Mouse (Mus musculus) cerebellum, adult (tissue): ENCODE measurements around the gene Trim80.
"Not testable (repeated sequence)": the region's sequence is repeated elsewhere in the genome, so short reads cannot be mapped to it uniquely, and the experiment has no call there.

Experiments used
- ATAC-seq: cut with Nextera tagmentation; 2 replicates; pipeline ENCODE4 v1.9.2; 2017; ENCODE audit warnings: mild to moderate bottlenecking, moderate library complexity, mixed read lengths; ENCODE audit not compliant: insufficient number of reproducible peaks, low FRiP score, low TSS enrichment

Gene Trim80

DNA sequence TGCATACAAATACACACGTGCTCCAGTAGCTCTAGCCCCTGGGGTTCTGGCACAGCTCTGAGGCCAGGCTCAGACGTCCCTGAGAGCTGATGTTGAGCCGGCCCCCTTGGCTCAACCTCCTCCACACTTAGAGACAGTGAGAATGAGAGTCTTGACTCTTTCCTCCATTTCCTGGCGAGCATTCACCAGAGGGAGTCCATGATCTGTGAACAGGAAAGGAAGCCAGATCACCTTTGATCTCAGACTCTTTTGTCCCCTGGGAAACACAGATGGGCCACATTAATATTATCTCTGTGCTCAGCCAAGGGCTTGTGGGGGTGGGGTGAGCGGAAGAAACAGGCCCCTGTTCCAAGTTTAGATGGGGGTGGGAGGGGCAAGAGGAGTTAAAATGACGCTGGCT, 17.1 kb downstream of the Trim80 start:
- ATAC-seq = no peak

DNA sequence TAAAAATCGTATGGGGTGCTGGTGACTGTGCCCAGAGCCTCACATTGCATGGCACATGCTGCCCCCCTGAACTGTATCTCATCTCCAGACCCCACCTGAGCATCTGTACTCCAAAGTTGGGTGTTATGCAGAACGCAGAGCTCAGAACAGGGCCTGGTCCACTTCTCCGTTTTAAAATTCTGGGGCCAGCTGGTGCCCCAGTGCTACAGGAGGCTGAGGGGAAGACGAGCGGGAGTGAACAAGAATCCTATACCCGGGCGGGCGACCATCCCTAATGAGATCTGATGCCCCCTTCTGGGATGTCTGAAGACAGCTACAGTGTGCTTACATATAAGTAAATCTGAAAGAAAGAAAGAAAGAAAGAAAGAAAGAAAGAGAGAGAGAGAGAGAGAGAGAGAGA, 20.6 kb downstream of the Trim80 start:
- no peak for ATAC-seq

DNA sequence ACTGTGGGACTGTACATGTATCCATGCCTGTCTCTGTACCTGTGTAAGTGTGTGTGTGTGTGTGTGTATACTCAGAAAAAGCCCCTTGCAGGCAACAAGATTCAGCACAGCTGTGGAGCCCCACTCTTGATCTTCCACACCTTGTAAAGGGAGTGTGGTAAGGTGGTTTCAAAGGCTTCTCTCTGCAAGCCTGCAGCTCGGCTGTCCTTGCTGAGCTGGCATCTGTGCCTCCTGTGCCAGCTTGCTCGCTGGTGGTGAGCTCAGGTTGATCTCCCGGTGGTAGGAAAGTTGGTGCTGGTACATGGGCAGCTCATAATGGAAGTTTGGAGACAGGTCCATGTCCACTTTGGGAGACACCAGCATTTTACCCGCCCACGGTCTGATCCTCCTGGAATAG, 21.5 kb downstream of the Trim80 start:
- ATAC-seq = no peak

DNA sequence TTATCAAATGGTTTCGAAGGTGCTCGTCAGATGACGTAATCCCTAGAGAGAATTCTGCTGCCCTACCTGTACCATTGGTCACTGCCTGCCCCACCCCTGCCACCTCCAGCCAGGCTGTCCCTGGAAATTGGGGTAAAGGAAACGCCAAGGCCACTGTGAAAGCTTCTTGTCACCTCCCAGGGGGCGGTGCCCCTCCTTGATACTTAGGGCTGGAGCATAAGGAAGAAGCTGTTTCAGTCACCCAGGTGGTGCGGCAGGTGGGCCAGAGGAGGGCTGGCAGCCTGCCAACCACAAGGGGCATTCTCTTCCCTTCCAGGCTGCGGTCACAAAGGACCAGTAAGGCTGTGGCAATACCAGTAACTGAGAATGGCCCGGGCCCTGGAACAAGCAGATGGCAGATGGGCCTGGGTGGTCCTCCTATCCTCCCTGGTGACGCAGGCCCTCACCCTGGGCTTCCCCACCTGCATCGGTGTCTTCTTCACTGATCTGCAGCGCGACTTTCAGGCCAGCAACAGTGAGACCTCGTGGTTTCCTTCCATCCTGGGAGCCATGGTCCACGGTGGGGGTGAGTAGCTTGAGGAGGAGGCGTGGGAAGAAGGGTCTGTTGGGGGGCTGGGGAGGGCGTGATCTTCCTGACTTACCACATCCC, 22.0 kb downstream of the Trim80 start, which contains the start of gene Slc16a5:
Gene Slc16a5, plus strand, starts transcription at position 232 of the 649 bp plus-strand sequence.
- no peak for ATAC-seq

DNA sequence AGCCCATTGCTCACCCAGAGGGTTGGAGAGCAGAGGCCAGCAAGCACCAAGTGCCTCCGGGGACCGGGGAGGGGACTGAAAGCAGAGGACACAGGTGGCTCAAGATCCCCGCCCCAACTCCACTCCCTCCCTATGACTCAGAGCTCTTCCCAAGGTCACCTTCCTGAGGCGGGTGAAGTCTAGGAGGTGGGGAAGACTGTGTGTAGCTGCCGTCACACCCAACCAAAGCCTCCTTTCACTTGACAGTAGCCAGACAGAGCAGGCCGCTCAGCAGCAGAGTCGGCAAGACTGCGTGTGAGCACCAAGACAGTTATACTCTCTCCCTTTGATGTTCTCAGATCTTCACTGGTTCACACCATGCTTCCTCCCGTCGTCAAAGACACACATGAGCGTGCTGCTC, 23.1 kb downstream of the Trim80 start:
- no peak for ATAC-seq

DNA sequence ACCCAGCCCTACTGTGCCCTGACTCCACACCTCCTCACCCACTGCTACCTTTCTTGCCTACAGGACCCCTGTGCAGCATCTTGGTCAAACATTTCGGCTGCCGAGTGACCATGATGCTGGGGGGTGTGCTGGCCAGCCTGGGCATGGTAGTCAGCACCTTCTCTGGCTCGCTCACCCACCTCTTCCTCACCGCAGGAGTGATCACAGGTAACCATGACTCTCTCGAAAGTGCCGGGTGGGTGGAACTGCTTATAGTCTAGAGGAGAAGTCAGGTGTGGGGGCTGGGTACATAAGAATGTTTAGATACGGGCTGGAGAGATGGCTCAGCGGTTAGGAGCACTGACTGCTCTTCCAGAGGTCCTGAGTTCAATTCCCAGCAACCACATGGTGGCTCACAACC, 24.5 kb downstream of the Trim80 start:
- no peak for ATAC-seq

DNA sequence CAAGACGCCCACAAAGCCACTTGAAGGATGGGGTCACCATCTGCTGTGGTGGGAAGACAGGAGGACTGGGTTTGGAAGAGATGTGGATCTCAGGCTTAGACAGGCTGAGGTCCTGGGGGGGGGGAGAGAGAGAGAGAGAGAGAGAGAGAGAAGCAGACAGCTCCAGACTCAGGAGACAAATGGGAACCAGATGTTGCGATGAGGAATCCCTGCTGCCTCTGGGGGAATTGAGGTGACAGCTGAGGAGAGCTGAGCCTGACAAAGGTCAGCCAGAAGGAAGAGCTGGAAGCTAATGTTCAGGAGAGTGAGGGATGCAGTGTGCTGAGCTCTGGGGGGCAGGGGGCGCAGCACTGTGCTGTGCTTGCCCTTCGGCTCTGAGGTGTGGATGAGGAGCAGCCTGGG, 26.9 kb downstream of the Trim80 start:
- no peak for ATAC-seq

DNA sequence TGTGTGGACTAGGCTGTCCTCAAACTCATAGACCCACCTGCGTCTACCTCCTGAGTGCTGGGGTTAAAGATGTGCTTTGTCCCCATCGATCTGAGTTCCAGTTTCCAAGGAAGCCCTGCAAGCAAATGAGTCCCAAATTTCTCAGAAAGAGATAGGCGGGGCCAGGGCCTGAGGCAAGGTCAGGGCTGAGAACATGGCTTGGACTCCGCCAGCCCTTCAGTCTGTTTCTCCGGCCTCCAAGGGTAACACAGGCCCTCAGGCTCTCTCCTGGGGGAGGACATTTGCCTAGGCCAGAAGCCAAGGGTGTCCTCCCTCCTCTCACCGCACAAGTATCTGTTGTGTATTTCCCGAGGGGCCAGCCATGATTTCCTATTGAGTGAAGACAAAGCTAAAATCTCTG, 31.8 kb downstream of the Trim80 start:
- no peak for ATAC-seq

DNA sequence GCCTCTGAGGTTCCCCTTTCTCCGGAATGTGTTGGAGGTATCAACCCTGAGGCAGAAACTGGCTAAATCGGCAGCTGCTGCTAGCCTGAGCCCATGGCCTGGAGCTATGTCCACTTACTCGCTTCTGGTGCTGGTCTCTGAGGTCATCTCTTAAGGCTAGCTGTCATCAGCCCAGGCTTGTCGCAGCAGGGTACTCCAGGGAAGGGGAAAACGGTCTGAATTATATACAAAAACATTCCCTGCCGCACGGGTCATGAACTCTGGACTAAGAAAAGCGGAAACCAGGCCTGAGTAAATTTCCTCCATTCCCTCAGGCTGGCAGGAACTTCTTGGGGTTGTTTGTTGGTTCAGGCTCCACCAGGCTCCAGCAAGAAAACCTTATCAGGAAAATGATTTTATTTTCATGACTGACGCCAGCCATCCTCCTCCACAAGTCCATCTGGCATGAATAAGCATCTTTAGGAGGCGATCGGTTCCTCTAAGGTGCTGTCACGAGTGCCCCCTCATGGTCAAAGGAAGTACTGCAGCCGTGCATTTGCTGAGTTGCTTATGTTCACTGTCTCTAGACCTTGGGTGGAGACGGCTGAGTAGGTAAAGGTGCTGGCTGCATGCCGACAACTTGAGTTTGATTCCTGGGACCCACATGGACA, 33.4 kb downstream of the Trim80 start:
- ATAC-seq = peak; percentile 50; the same call in 1 of the 2 replicates

DNA sequence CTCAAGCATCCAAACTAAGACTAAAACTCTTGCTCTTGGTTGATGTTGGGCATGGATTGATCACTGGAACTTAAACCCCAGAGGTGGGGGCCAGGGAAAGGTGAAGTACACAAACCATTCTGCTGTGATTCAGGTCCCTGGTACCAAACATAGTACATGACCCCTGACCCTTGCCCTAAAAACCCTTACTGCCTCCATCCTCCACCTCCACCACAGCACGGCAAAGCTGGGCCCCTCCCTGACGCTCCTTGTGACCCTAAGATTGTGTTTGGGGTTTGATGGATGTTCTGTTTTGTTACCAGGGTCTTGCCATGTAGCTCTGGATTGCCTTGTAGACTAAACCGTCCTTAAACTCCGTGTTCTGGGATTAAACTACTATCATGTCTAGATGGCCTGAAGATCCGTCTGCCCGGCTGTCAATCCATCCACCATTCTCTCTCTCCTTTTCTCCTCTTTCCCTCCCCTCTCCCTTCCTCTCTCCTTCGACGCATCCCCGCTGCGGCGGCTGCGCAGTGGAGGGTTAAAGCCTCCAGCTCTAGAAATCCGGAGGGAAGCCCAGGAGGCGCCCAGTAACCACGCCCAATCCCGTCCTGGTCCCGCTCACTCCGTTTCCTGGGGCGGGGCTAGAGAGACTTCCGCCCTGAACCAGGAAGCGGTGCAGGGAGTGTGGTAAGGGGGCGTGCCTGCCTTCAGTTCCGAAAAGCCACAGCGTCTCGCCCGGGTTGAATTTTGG, 34.8 kb downstream of the Trim80 start, which contains the start of gene Armc7:
Gene Armc7, plus strand, starts transcription at position 643 of the 733 bp plus-strand sequence.
- ATAC-seq = peak; percentile 89

DNA sequence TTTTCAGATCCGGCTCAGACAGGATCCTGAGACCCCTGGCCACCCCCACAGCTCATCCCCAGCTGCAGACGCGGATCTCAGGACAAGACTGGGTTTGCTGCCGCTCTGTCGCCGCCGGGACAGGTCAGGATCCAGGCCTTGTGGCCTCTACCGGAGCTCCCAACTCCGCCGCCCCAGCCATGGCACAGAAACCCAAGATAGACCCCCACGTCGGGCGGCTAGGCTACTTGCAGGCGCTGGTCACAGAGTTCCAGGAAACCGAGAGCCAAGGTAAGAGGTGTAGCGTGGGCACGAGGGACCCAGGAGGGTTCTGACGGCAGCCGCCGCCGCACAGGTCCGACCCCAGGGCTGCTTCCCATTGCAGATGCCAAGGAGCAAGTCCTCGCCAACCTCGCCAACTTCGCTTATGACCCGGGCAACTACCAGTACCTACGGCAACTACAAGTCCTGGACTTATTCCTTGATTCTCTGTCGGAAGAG, 35.5 kb downstream of the Trim80 start:
- ATAC-seq = 0 out of 2 replicates have a peak, but pooled peaks have one; percentile 23

DNA sequence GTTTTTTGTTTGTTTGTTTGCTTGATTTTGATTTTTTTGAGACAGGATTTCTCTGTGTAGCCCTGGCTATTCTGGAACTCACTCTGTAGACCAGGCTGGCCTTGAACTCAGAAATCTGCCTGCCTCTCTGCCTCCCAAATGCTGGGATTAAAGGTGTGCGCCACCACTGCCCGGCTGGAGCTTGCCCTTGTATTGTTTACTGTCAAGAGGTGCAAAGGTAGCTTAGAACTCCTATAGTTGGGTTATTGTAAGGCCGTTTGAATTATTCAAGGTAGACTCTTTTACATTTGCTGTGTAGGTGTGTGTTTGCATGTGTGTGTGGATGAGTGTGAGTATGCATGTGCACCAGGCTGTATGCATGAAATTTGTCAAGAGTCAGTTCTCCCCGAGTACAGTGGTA, 36.3 kb downstream of the Trim80 start:
- ATAC-seq = not testable (repeated sequence)

DNA sequence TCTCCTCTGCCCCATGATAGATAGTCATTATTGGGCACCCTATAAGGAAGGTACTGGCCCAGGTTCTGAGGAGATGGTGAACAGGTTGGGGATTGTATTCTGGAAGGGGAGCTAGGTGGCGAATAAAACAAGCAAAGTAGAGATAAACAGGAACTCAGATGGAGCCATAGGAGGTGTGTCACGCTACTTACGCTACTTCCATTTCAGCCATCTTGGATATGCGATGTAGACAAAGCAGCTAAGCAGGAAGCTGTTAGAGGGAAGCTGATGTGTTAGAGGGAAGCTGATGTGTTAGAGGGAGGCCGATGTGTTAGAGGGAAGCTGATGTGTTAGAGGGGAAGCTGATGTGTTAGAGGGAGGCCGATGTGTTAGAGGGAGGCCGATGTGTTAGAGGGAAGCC, 37.0 kb downstream of the Trim80 start:
- ATAC-seq = not testable (repeated sequence)

DNA sequence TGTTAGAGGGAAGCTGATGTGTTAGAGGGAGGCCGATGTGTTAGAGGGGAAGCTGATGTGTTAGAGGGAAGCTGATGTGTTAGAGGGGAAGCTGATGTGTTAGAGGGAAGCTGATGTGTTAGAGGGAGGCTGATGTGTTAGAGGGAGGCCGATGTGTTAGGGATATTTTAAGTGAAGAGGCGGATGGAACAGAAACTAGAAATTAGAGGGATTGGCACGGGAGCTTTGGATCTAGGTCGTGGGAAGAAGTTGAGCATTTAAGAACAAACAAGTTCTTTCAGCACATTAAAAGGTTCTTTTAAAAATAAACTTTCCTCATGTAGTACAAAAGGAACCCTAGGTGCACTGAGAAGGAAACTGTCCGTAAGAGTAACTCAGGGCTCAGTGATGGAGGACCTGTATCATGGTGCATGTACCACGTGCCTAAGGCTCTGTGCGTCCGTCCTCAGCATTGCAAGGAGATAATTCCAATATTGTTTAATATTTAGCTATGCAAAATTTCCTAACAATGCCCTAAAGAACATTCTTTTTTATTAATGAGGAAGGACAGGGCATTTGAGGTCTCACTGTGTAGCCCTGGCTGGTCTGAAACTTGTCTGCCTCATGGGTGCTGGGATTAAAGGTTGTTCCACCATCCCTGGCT, 38.1 kb downstream of the Trim80 start:
- ATAC-seq = no peak

DNA sequence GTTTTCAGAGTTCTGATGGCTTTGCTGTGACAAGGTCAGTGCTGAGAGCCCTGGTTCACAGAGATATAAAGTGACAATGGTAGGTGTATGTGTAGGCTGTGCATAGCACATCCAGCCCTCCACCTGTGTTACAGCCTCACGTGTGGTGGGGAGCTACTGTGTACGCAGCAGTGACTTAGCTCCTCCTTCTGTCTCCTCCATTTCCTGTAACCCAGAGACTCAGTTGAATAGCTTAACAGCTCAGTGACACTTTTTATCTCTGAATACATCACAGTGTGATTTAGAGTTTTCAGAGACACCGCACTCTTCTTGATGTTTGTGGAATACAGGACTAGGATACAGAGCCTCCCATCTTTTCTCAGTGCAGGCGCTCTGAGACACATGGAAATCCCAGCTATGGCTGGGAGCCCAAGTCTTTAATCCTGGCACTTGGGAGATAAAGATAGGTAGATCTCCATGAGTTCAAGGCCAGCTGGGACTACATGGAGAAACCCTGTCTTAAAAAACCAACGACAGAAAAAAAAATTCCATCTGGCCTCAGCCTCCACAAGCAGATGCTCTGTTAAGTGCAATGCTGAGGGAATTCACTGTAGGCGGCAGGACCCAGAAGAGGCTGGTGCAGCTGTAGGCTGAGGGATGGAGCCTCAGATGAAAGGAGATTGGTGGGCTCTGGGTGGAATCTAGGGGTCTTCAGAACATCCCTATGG, 41.4 kb downstream of the Trim80 start:
- no peak for ATAC-seq

DNA sequence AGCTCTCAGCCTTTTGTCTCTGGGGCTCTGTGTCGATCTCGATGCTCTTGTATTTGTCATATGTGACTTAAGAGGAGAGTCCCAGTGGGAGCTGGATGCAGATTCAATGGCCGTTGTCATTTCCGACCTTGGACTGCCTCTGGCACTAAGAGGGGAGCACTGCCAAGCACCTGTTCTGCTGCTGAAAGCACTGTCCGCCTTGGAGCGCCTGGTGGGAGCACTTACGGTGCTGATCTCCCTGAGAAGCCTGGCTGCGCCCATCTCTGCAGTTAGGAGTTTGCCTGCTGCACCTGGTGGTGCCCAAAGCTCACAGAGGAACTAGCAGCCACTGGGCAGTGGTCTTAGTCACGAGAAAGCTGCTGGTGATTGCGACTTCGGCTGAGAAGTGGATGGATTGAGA, 42.9 kb downstream of the Trim80 start:
- ATAC-seq = no peak

DNA sequence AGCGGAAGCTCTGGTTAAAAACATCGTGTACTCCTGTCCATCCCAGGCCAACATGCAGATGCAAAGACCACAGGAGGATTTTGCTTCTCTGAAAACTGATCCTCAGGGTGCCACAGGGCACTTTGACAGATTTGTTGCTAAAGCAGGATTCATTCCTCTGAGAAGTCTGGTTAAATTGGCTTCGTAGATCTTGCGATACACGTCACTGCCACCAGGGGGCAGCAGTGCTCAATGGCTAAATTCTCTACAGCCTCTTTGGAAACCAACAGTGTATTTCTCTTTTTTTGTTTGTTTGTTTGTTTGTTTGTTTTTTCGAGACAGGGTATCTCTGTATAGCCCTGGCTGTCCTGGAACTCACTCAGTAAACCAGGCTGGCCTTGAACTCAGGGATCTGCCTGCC, 43.4 kb downstream of the Trim80 start:
- ATAC-seq = no peak

DNA sequence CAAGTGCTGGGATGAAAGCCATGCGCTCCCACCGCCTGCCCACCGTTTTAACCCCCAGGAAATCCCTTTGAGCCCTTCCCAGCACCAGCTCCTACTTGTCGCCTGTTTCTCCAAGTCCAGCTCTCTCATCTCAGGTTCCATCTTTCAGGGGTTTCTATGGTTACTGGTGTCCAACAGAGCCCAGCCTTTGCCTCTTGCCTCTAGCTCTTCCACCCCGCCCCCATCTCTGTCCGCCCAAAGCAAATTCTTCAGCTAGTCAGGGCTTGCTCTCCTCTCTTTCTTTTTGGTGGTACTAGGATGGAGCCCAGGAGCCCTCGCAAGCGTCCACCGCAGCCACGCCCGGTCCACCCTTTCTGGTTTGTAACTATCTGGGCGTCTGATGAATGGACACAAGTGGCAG, 44.8 kb downstream of the Trim80 start:
- ATAC-seq = no peak

DNA sequence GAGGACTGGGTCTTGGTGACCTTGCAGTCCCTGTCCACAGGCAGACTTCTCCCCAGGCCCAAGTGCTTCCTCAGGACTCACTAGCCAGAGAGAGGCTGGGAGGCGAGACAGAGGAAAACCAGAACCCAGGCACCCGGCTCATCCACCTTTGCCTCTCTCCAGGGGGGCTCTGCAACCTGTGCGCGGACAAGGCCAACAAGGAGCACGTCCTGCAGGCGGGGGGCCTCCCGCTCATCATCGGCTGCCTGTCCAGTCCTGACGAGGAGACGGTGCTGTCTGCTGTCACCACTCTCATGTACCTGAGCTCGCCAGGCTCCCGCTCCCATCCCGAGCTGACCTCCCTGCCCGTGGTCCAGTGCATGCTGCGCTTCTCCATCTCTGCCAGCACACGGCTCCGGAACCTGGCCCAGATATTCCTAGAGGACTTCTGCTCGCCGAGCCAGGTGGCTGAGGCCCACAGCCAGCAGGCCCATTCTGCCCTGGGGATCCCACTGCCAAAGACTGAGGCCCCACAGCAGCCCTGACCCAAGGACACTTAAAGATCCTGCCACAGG, 48.3 kb downstream of the Trim80 start:
- peak; percentile 41; the same call in 1 of the 2 replicates for ATAC-seq
